Comparison of ENCODE assay signal across 8 mouse cellular contexts in the genomic region with DNA sequence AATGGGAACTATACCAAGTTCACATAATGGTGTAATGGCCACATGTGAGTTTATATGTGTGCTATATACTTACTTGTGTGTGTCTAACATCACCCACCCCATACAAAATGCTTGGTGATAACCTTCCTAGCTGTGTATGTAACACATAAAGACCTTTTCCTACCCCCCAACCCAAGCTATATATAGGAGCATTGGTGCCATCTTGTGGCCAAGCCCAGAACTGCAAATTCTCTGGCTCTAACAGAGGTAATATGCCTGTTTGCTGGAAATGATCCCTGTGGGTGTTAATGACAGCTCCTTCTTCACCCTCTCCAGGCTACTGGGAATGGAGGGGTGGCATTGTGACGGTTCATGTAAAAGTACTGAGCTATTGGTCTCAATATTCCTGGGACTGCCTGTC. TPM values are rescaled to one million over a fixed set of nuclear protein-coding genes. Genes with fewer than 3 reads are reported as not detected.
DNase-seq lines count a peak whose midpoint lies in the region; ATAC-seq and TF ChIP-seq lines count a peak whose summit lies in the region.

No protein-coding gene starts in this region.

- no peaks in the 10 kb centered on the region for H3K36me3 ChIP-seq in forebrain, embryonic 16.5 days (ENCODE audit: control insufficient read depth, insufficient read depth)
- H3K36me3 ChIP-seq in hindbrain, embryonic 14.5 days (replicated peaks; ENCODE audit: control insufficient read depth, insufficient read depth) = peaks cover 3% of the 10 kb centered on the region

- no peaks in the 10 kb centered on the region for H3K27me3 ChIP-seq in Patski
- no peaks in the 10 kb centered on the region for H3K27me3 ChIP-seq in forebrain, embryonic 16.5 days (replicated peaks; ENCODE audit: control insufficient read depth, insufficient read depth, low read length)
- no peaks in the 10 kb centered on the region for H3K27me3 ChIP-seq in hindbrain, embryonic 14.5 days (ENCODE audit: control insufficient read depth, insufficient read depth, low read length)

- no peak overlapping the region for H3K9ac ChIP-seq in forebrain, embryonic 16.5 days (replicated peaks; ENCODE audit: low read depth, low read length)
- no peak overlapping the region for H3K9ac ChIP-seq in hindbrain, embryonic 14.5 days

- WGBS in forebrain, embryonic 16.5 days = 4% methylated on average over 1 of the region's 1 CpGs
- WGBS in hindbrain, embryonic 14.5 days = 10% methylated on average over 1 of the region's 1 CpGs

- H3K4me3 ChIP-seq in forebrain, embryonic 16.5 days (replicated peaks; ENCODE audit: low read length) = no peak overlapping the region
- H3K4me3 ChIP-seq in hindbrain, embryonic 14.5 days (replicated peaks; ENCODE audit: low read length) = no peak overlapping the region

- CTCF ChIA-PET in Patski (lab: Charles Lee) = interaction anchor here (0.6 to 2.8 kb wide), 22 partner anchors 8 to 144 kb away, joined by 3 to 40 read pairs (median 3); a partner anchor contains a TSS

- peak; percentile 25 for DNase-seq in Patski (ENCODE audit: low read depth, low spot score)
- peak; percentile 99 for DNase-seq in hindbrain, embryonic 14.5 days (ENCODE audit: low spot score)
- DNase-seq in left cerebral cortex, adult 11 months (ENCODE audit: low spot score) = peak; percentile 82
- peak; percentile 85 for DNase-seq in mesoderm, embryonic 11.5 days (ENCODE audit: low read depth, low spot score)
- DNase-seq in right cerebral cortex, postnatal 4 days = peak; percentile 98
- DNase-seq in urinary bladder, postnatal 4 days (ENCODE audit: low spot score in 2 of 2) = peak; percentile 36 to 83

- TF ChIP-seq CTCF in Patski (IDR thresholded peaks at IDR 0.05) = no peak

- H3K9me3 ChIP-seq in forebrain, embryonic 16.5 days (ENCODE audit: control insufficient read depth, low read length) = no peaks in the 10 kb centered on the region
- no peaks in the 10 kb centered on the region for H3K9me3 ChIP-seq in hindbrain, embryonic 14.5 days (ENCODE audit: control insufficient read depth, low read length)

- in situ Hi-C loops in Patski (cut with MboI; ENCODE audit: low pct_unique_long_range_greater_than_20kb) = loop anchor here (5.0 kb wide), 2 partner anchors 79 to 126 kb away; no protein-coding TSS in a partner anchor

- H3K4me2 ChIP-seq in forebrain, embryonic 16.5 days (ENCODE audit: low read length) = no peak overlapping the region
- H3K4me2 ChIP-seq in hindbrain, embryonic 14.5 days (replicated peaks) = no peak overlapping the region

- no peaks in the 10 kb centered on the region for H3K4me1 ChIP-seq in forebrain, embryonic 16.5 days (replicated peaks; ENCODE audit: control insufficient read depth, insufficient read depth, low read length)
- H3K4me1 ChIP-seq in hindbrain, embryonic 14.5 days (replicated peaks; ENCODE audit: control insufficient read depth, insufficient read depth, low read length) = no peaks in the 10 kb centered on the region

- peak; percentile 23 for ATAC-seq in Patski
- 0 out of 2 replicates have a peak, but pooled peaks have one; percentile 42 for ATAC-seq in cerebellum, adult (ENCODE audit: insufficient number of reproducible peaks, low FRiP score, low TSS enrichment)
- ATAC-seq in forebrain, embryonic 16.5 days = peak; percentile 66
- peak; percentile 68; the same call in 1 of the 2 replicates for ATAC-seq in hindbrain, embryonic 14.5 days (ENCODE audit: low FRiP score)

- no peak overlapping the region for H3K27ac ChIP-seq in forebrain, embryonic 16.5 days (ENCODE audit: low read length)
- H3K27ac ChIP-seq in hindbrain, embryonic 14.5 days = no peak overlapping the region

- POLR2A ChIA-PET in Patski (lab: Charles Lee) = no interaction called here

RNA-seq across cellular contexts. Expression of a gene that starts 17.7 kb away (rescaled TPM):
- 1.1 TPM for polyA plus RNA-seq in Patski (2021)
- 4.5 and 7.9 TPM in 2 replicates for polyA plus RNA-seq in forebrain, embryonic 16.5 days (2015; fragmentation: Nextera tagmentation; extraction: Ambion mirVana)
- 7.8 and 13.2 TPM in 2 replicates for polyA plus RNA-seq in hindbrain, embryonic 14.5 days (2014; fragmentation: Nextera tagmentation; extraction: Ambion mirVana)

Comparison
In these comparisons a context has a peak if more than half of its experiments do, and no peak if none do; other contexts are left out.
1. DNase-seq: peak in every context shown above with its lines; median percentile 99 in hindbrain, embryonic 14.5 days; 98 in right cerebral cortex, postnatal 4 days; 85 in mesoderm, embryonic 11.5 days; 82 in left cerebral cortex, adult 11 months; 60 in urinary bladder, postnatal 4 days; 25 in Patski.